7 mouse cellular contexts compared by ENCODE assay signal in genomic region chr13:15758835-15759632, GRCm38 (mm10).
A peak's percentile ranks its signal among the peaks of the same experiment; 100 is the strongest.
DNase-seq lines count a peak whose midpoint lies in the region; ATAC-seq lines count a peak whose summit lies in the region.

No protein-coding gene starts in this region.

- ATAC-seq in granulocyte monocyte progenitor cell, adult 5-6 weeks (replicated peaks; ENCODE audit: poor library complexity, severe bottlenecking) = peak; percentile 81
- peak; percentile 91 for ATAC-seq in intestine, embryonic 16.5 days

- intact Hi-C loops in left cerebral cortex, postnatal 25 days (cut with DNase I) = loop anchor here (1.0 to 2.0 kb wide), 2 partner anchors 1088 to 1110 kb away; no protein-coding TSS in a partner anchor

- H3K27me3 ChIP-seq in intestine, embryonic 16.5 days (replicated peaks; ENCODE audit: control insufficient read depth, insufficient read depth, low read length) = no peaks in the 10 kb centered on the region

- H3K9me3 ChIP-seq in intestine, embryonic 16.5 days (ENCODE audit: control insufficient read depth, low read length) = no peaks in the 10 kb centered on the region

- H3K36me3 ChIP-seq in intestine, embryonic 16.5 days (ENCODE audit: control insufficient read depth, insufficient read depth, low read length) = no peaks in the 10 kb centered on the region

- H3K4me1 ChIP-seq in intestine, embryonic 16.5 days (ENCODE audit: control insufficient read depth, insufficient read depth, low read length) = 0 out of 2 replicates have a peak, but pooled peaks cover 3% of the 10 kb centered on the region

- peak; percentile 79 for DNase-seq in adrenal gland, postnatal 25 days
- peak; percentile 89 for DNase-seq in embryo, embryonic 9.5 days (ENCODE audit: extremely low spot score)
- DNase-seq in left cerebral cortex, postnatal 25 days (ENCODE audit: low spot score in 2 of 2) = peak; percentile 91 to 94
- DNase-seq in mesoderm, embryonic 11.5 days (ENCODE audit: low read depth, low spot score) = peak; percentile 90
- DNase-seq in right cerebral cortex, postnatal 25 days = peak; percentile 91

- H3K4me2 ChIP-seq in intestine, embryonic 16.5 days (ENCODE audit: low read depth, low read length) = peak overlapping the region; percentile 51

- H3K4me3 ChIP-seq in intestine, embryonic 16.5 days (ENCODE audit: low read length) = peak overlapping the region; percentile 36

- peak overlapping the region; percentile 11; the same call in 1 of the 2 replicates for H3K27ac ChIP-seq in intestine, embryonic 16.5 days (ENCODE audit: low read length)

- WGBS in intestine, embryonic 16.5 days = 3% methylated on average over 38 of the region's 38 CpGs

- H3K9ac ChIP-seq in intestine, embryonic 16.5 days (ENCODE audit: low read depth, low read length) = peak overlapping the region; percentile 30

Comparison
In these comparisons a context has a peak if more than half of its experiments do, and no peak if none do; other contexts are left out.
1. Peak in every context shown above with its lines: DNase-seq, ATAC-seq, H3K4me3 ChIP-seq and H3K27ac ChIP-seq.